Mouse (Mus musculus) spleen, adult 2 months (tissue): Measurements from ENCODE around the gene Stk16. TPM values are rescaled to one million over a fixed set of nuclear protein-coding genes. Genes with fewer than 3 reads are reported as not detected.
A peak's percentile ranks its signal among the peaks of the same experiment; 100 is the strongest.

Experiments used
- DNase-seq, 2 experiments: peaks; one replicate each; pipeline versions ENCODE4 v3.0.0 to v3.0.0-alpha.2; 2012 to 2021; ENCODE audit warnings: low spot score in 2 of 2, low read depth in 1 of 2
- H3K27ac ChIP-seq: fragments of 200-500 bp; 2 replicates; pipeline ENCODE4 v1.5.1; 2012; ENCODE audit warnings: low read length, inconsistent platforms; ENCODE audit not compliant: insufficient read depth
- H3K27me3 ChIP-seq: fragments of 200-500 bp; 2 replicates; pipeline ENCODE4 v1.6.1; 2012; ENCODE audit warnings: mild to moderate bottlenecking, moderate library complexity, low read length, inconsistent platforms; ENCODE audit not compliant: control insufficient read depth, insufficient read depth
- H3K36me3 ChIP-seq: fragments of 200-500 bp; 2 replicates; pipeline ENCODE4 v1.6.1; 2012; ENCODE audit warnings: mild to moderate bottlenecking, low read length, inconsistent platforms; ENCODE audit not compliant: control insufficient read depth, insufficient read depth
- H3K4me1 ChIP-seq: fragments of 200-500 bp; 2 replicates; pipeline ENCODE4 v1.6.1; 2011; ENCODE audit warnings: inconsistent platforms; ENCODE audit not compliant: control insufficient read depth, insufficient read depth, insufficient read length
- H3K4me3 ChIP-seq: fragments of 200-500 bp; 2 replicates; pipeline ENCODE4 v1.5.1; 2011; ENCODE audit warnings: mild to moderate bottlenecking, inconsistent platforms; ENCODE audit not compliant: insufficient read depth, insufficient read length; ENCODE audit errors: extremely low read depth
- CTCF ChIP-seq: fragments of 200-500 bp; IDR thresholded peaks from 2 replicates; pipeline ENCODE4 v1.5.1; 2011; ENCODE audit warnings: mild to moderate bottlenecking, inconsistent platforms; ENCODE audit not compliant: insufficient read depth, insufficient read length, insufficient replicate concordance; ENCODE audit errors: extremely low read depth
- POLR2A ChIP-seq: fragments of 200-500 bp; IDR thresholded peaks from 2 replicates; pipeline ENCODE4 v1.6.1; 2011; ENCODE audit warnings: low read depth, low read length, inconsistent platforms
- WGBS: fragments of 180-500 bp; shearing (Covaris S2); methylation state at CpG from one replicate; pipeline ENCODE4 v1.1.7; 2018; 5-methylcytosine and 5-hydroxymethylcytosine counted together
- polyA plus RNA-seq: library from polyadenylated mRNA; depleted of rRNA; stranded (reverse); fragments of >200 nt; gene quantifications from 2 replicates; pipeline ENCODE4 v1.2.3, GENCODE M21; 2012

Gene Stk16
- polyA plus RNA-seq, 1 experiment: 131 TPM

GRCm38 (mm10) chr1:75191258-75191621, 19.4 kb upstream of the Stk16 start:
- peak overlapping the region; percentile 74; the same call in 1 of the 2 replicates for H3K27ac ChIP-seq
- H3K4me1 ChIP-seq: peaks cover 6% of the 10 kb centered on the region
- WGBS: 51% methylated on average over 5 of the region's 5 CpGs

DNA sequence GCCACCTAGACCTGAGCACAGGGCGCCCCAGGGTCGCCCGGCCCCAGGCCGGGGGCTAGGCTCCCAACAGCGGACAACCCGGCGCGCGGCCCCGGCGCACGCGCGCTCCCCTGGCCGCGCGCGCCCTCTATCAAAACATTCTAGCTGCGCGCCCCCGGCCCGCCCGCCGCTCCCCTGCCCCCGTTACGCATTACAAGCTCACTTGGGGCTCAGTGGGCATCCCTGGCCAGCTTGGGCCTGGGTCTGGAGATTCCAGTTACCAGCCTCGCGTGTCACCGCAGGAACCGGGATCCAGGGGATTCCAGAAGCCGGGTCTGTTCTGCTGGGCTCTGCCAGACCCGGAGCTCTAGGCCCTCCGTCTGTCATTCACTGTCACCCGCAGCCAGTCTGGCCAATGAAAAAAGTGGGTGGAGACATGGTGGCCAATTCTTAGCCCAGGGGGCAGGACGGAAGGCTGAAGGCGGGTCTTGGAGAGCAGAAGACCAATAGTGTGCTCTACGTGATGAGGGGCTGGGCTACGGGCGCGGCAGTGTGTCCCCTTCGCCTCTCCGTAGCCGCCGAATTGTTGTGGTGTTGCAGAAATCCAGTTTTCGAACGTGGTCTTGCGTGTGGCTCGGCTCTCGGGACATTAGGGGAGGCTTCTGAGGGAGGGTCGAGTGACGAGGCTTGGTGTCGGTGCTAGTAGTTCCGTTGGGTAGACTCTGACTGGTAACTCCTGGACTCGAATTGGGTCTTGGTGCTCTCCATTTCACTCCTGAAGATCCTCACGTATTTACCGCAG, 18.8 kb upstream of the Stk16 start, which contains the start of the genes Ankzf1 and Atg9a:
Gene Ankzf1, plus strand, starts transcription at position 530 of the 781 bp plus-strand sequence.
Gene Atg9a, minus strand, starts transcription at position 575 of the 781 bp plus-strand sequence.
- 1% methylated on average over 56 of the region's 56 CpGs for WGBS
- peak; percentile 92 to 93 for DNase-seq
- no peak; the same call in none of the 2 replicates for TF ChIP-seq POLR2A
- no peak for TF ChIP-seq CTCF
- H3K36me3 ChIP-seq: peaks cover 10% of the 10 kb centered on the region
- H3K27ac ChIP-seq: peak within 1 kb of the TSS; percentile 81
- H3K4me1 ChIP-seq: peaks cover 6% of the 10 kb centered on the region
- H3K4me3 ChIP-seq: peak within 1 kb of the TSS; percentile 97
- no peaks in the 10 kb centered on the region for H3K27me3 ChIP-seq

More at GRCm38 (mm10) chr1:75191258-75191621, 19.4 kb upstream of the Stk16 start:
- no peak for DNase-seq
- no peaks in the 10 kb centered on the region for H3K27me3 ChIP-seq
- TF ChIP-seq CTCF (no peak), POLR2A (no peak)
- H3K4me3 ChIP-seq: peak overlapping the region; percentile 97
- peaks cover 10% of the 10 kb centered on the region for H3K36me3 ChIP-seq

DNA sequence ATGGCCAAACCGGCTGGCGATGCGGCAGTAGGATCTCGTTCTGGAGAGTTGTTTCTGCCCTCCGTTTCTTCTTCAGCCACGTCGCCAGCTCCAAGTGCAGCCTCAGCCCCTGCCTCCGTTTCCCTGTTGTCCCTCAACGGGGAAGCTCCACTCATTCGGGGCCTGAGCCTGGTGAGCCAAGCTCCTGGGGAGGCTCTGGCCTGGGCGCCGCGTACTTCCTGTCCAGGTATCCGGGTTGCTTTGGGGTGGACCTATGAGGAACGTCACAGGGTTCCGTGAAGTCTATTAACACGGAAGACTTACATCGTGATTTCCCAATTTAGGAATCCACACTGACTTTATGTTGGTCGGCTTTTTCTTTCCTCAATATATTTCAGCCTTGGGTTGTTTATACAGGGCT, 18.2 kb upstream of the Stk16 start:
- peak in 1 of 2 experiments; percentile 40 for DNase-seq
- Histone ChIP-seq H3K36me3 (peaks cover 9% of the 10 kb centered on the region), H3K4me3 (peak overlapping the region; percentile 97), H3K27ac (peak overlapping the region; percentile 81), H3K4me1 (peaks cover 6% of the 10 kb centered on the region), H3K27me3 (no peaks in the 10 kb centered on the region)
- under 1% methylated on average over 19 of the region's 19 CpGs for WGBS
- TF ChIP-seq POLR2A (no peak; the same call in 1 of the 2 replicates), CTCF (no peak)

- peaks cover 24% of the 10 kb centered on the region for H3K36me3 ChIP-seq
- TF ChIP-seq POLR2A: no peak
- TF ChIP-seq CTCF: no peak
These were observed 9.4 kb upstream of the Stk16 start for GRCm38 (mm10) chr1:75201236-75201635.

DNA sequence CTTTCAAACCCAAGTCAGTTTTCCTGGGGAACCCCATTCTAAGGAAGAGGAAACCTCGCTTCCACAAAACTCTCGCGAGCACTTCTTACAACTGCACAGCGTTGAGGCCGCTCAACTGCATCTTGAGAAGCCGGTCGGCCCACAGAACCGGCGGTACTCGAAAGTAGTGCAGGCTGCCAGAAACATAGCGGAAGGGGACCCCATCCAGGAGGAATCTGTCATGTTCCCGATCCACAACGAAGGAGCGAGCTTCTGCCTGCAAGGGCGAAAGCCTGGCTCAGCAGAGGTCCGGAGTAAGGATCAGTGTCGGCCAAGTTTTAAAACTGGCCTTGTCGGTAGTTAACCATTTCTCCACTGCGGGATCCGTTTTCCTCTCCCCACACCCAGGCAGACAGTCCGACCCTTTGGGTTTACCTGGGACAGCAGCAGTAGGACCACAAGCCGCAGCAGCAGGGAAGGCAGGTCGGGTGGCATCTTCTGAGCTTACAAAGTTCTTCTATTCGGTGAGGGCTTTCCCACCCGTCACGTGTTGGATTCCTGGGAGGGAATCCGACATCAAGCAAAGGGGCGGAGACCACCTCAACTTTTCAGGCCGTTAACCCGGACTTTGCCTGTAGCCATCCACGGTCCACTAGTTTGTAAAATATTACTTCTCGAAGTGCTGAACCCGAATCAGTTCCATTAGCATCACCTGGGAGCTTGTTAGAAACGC, 1.5 kb upstream of the Stk16 start:
- TF ChIP-seq POLR2A: no peak
- TF ChIP-seq CTCF: no peak
- Histone ChIP-seq H3K27me3 (no peaks in the 10 kb centered on the region), H3K36me3 (peaks cover 1% of the 10 kb centered on the region), H3K4me3 (peak overlapping the region; percentile 55), H3K27ac (peak overlapping the region; percentile 51; the same call in 1 of the 2 replicates), H3K4me1 (peaks cover 20% of the 10 kb centered on the region; the same call in 1 of the 2 replicates)
- no peak for DNase-seq
- 17% methylated on average over 34 of the region's 34 CpGs for WGBS

More at GRCm38 (mm10) chr1:75201236-75201635, 9.4 kb upstream of the Stk16 start:
- no peak overlapping the region for H3K27ac ChIP-seq
- no peak for DNase-seq
- H3K4me3 ChIP-seq: no peak overlapping the region
- 100% methylated on average over 1 of the region's 1 CpGs for WGBS
- no peaks in the 10 kb centered on the region for H3K27me3 ChIP-seq
- no peaks in the 10 kb centered on the region for H3K4me1 ChIP-seq

GRCm38 (mm10) chr1:75211141-75211708, 587 bp downstream of the Stk16 start:
- 9% methylated on average over 17 of the region's 17 CpGs for WGBS
- DNase-seq: no peak
- H3K36me3 ChIP-seq: peaks cover 20% of the 10 kb centered on the region

More at GRCm38 (mm10) chr1:75211141-75211708, 587 bp downstream of the Stk16 start:
- Histone ChIP-seq H3K4me1 (peaks cover 23% of the 10 kb centered on the region; the same call in 1 of the 2 replicates), H3K4me3 (peak overlapping the region; percentile 76), H3K27ac (peak overlapping the region; percentile 42; the same call in 1 of the 2 replicates), H3K27me3 (no peaks in the 10 kb centered on the region)
- no peak for TF ChIP-seq CTCF
- TF ChIP-seq POLR2A: no peak
